Mouse (Mus musculus): Measurements from ENCODE around the gene a.
A peak's percentile ranks its signal among the peaks of the same experiment; 100 is the strongest.
"Not testable (repeated sequence)": the region's sequence is repeated elsewhere in the genome, so short reads cannot be mapped to it uniquely, and the experiment has no call there.

a gene

GRCm38 (mm10) chr2:155052681-155053080 lies 261.5 kb downstream of the a start:
- DNase-seq (ENCODE audit: low read depth): no peak

GRCm38 (mm10) chr2:155053512-155053911 lies 262.3 kb downstream of the a start:
- not testable (repeated sequence) for DNase-seq (ENCODE audit: low read depth)

- DNase-seq (ENCODE audit: low read depth): no peak
Measured at GRCm38 (mm10) chr2:155054672-155055071, 263.5 kb downstream of the a start.

- no peak for DNase-seq (ENCODE audit: low read depth)
Measured at GRCm38 (mm10) chr2:155056076-155056578, 264.9 kb downstream of the a start.

GRCm38 (mm10) chr2:155057361-155057760 lies 266.2 kb downstream of the a start:
- DNase-seq (ENCODE audit: low read depth): no peak

- DNase-seq (ENCODE audit: low read depth): no peak
Measured at GRCm38 (mm10) chr2:155071027-155071426, 279.8 kb downstream of the a start.

- no peak for DNase-seq (ENCODE audit: low read depth)
Measured at GRCm38 (mm10) chr2:155072353-155073145, 281.3 kb downstream of the a start.

GRCm38 (mm10) chr2:155073347-155073746 lies 282.1 kb downstream of the a start:
- DNase-seq (ENCODE audit: low read depth): no peak

GRCm38 (mm10) chr2:155073978-155074765 lies 283.0 kb downstream of the a start, which contains the start of gene Ahcy:
Gene Ahcy, minus strand, starts transcription at chr2:155074497.
- DNase-seq (ENCODE audit: low read depth): peak; percentile 83

GRCm38 (mm10) chr2:155074766-155075330 lies 283.6 kb downstream of the a start:
- DNase-seq (ENCODE audit: low read depth): no peak

- no peak for DNase-seq (ENCODE audit: low read depth)
Measured at GRCm38 (mm10) chr2:155075649-155076048, 284.4 kb downstream of the a start.

- no peak for DNase-seq (ENCODE audit: low read depth)
Measured at GRCm38 (mm10) chr2:155079500-155080178, 288.4 kb downstream of the a start.

GRCm38 (mm10) chr2:155080179-155080530 lies 289.0 kb downstream of the a start:
- DNase-seq (ENCODE audit: low read depth): no peak

GRCm38 (mm10) chr2:155081056-155081455 lies 289.9 kb downstream of the a start:
- no peak for DNase-seq (ENCODE audit: low read depth)

- no peak for DNase-seq (ENCODE audit: low read depth)
Measured at GRCm38 (mm10) chr2:155082121-155082803, 291.1 kb downstream of the a start.

GRCm38 (mm10) chr2:155084546-155084945 lies 293.3 kb downstream of the a start:
- no peak for DNase-seq (ENCODE audit: low read depth)

- DNase-seq (ENCODE audit: low read depth): no peak
Measured at GRCm38 (mm10) chr2:155086328-155086727, 295.1 kb downstream of the a start.

- DNase-seq (ENCODE audit: low read depth): no peak
Measured at GRCm38 (mm10) chr2:155088264-155088663, 297.1 kb downstream of the a start.

GRCm38 (mm10) chr2:155090909-155091742 lies 299.9 kb downstream of the a start:
- DNase-seq (ENCODE audit: low read depth): no peak

- DNase-seq (ENCODE audit: low read depth): no peak
Measured at GRCm38 (mm10) chr2:155091743-155092075, 300.5 kb downstream of the a start.

- DNase-seq (ENCODE audit: low read depth): no peak
Measured at GRCm38 (mm10) chr2:155093418-155093817, 302.2 kb downstream of the a start.
